Mouse (Mus musculus) retina, postnatal 1 day (tissue): ENCODE results near the gene Dcaf7.
"Not testable (repeated sequence)": the region's sequence is repeated elsewhere in the genome, so short reads cannot be mapped to it uniquely, and the experiment has no call there.

ENCODE experiments used
- DNase-seq: peaks from one replicate; pipeline ENCODE4 v3.0.0-alpha.2; 2012

Dcaf7 gene

GRCm38 (mm10) chr11:106036548-106037417, at the start of gene Dcaf7:
Gene Dcaf7, plus strand, starts transcription at chr11:106036872.
- DNase-seq = peak; percentile 99

- DNase-seq = no peak
Observed at GRCm38 (mm10) chr11:105987446-105987845, 49.2 kb upstream of the Dcaf7 start.

GRCm38 (mm10) chr11:105989446-105989845, 47.2 kb upstream of the Dcaf7 start:
- DNase-seq = no peak

GRCm38 (mm10) chr11:105990231-105990630, 46.4 kb upstream of the Dcaf7 start:
- DNase-seq = no peak

GRCm38 (mm10) chr11:105994375-105994774, 42.3 kb upstream of the Dcaf7 start, which contains the start of gene Ace3:
Gene Ace3, plus strand, starts transcription at chr11:105994675.
- DNase-seq = no peak

GRCm38 (mm10) chr11:106000062-106000461, 36.6 kb upstream of the Dcaf7 start:
- DNase-seq = no peak

- DNase-seq = peak; percentile 55
Observed at GRCm38 (mm10) chr11:106001718-106002117, 35.0 kb upstream of the Dcaf7 start.

GRCm38 (mm10) chr11:106004576-106004975, 32.1 kb upstream of the Dcaf7 start:
- no peak for DNase-seq

- no peak for DNase-seq
Observed at GRCm38 (mm10) chr11:106005970-106006369, 30.7 kb upstream of the Dcaf7 start.

GRCm38 (mm10) chr11:106007821-106008220, 28.9 kb upstream of the Dcaf7 start, which contains the start of gene Kcnh6:
Gene Kcnh6, plus strand, starts transcription at chr11:106008124.
- DNase-seq = peak; percentile 79

GRCm38 (mm10) chr11:106012711-106013110, 24.0 kb upstream of the Dcaf7 start:
- DNase-seq = peak; percentile 31

- DNase-seq = peak; percentile 82
Observed at GRCm38 (mm10) chr11:106013556-106014225, 23.0 kb upstream of the Dcaf7 start.

GRCm38 (mm10) chr11:106016440-106016839, 20.2 kb upstream of the Dcaf7 start:
- DNase-seq = no peak

- peak; percentile 60 for DNase-seq
Observed at GRCm38 (mm10) chr11:106020051-106020763, 16.5 kb upstream of the Dcaf7 start.

GRCm38 (mm10) chr11:106025774-106026173, 10.9 kb upstream of the Dcaf7 start:
- no peak for DNase-seq

GRCm38 (mm10) chr11:106026465-106027151, 10.1 kb upstream of the Dcaf7 start:
- DNase-seq = peak; percentile 67

- no peak for DNase-seq
Observed at GRCm38 (mm10) chr11:106027607-106028006, 9.1 kb upstream of the Dcaf7 start.

- not testable (repeated sequence) for DNase-seq
Observed at GRCm38 (mm10) chr11:106032074-106032473, 4.6 kb upstream of the Dcaf7 start.

- DNase-seq = peak; percentile 79
Observed at GRCm38 (mm10) chr11:106033491-106033919, 3.2 kb upstream of the Dcaf7 start.

GRCm38 (mm10) chr11:106034986-106035385, 1.7 kb upstream of the Dcaf7 start:
- DNase-seq = no peak

GRCm38 (mm10) chr11:106037418-106037751, 713 bp downstream of the Dcaf7 start:
- DNase-seq = peak; percentile 86

GRCm38 (mm10) chr11:106044349-106044748, 7.7 kb downstream of the Dcaf7 start:
- no peak for DNase-seq

GRCm38 (mm10) chr11:106045256-106045655, 8.6 kb downstream of the Dcaf7 start:
- DNase-seq = no peak
